Mouse (Mus musculus) layer of hippocampus, adult 18-20 months (tissue): ENCODE measurements at regions not wholly inside any gene's neighbourhood (a gene's known extent, or its start where the extent isn't known, plus 50 kb on each side); places are given as distances from the start of the nearest gene placed in this dataset.
A peak's percentile ranks its signal among the peaks of the same experiment; 100 is the strongest.

Experiments used
- DNase-seq, 2 experiments: peaks; one replicate each; pipeline ENCODE4 v3.0.0; 2022; ENCODE audit warnings: low spot score in 2 of 2

DNA sequence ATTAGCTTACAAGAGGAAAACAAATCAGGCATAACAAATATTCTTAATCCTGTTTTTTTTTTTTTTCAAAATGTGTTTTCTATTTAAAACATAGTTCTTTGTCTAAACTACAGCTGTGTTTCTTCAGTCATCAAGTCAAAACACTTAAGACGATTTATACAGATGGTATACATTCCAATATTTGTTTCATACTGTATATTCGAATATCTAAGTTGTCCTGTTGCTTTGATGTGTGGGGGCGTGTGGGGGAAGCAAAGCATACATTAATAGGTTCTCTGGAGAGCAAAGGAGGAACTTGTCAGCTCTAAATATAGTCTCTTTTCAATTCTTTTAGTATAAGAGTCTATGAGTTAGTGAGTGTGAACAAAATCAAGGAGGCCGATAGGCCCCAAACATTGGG lies 1056.7 kb upstream of the Cdh7 start:
- DNase-seq: no peak

GRCm38 (mm10) chr1:108934350-108934749 lies 1047.9 kb upstream of the Cdh7 start:
- no peak for DNase-seq

DNA sequence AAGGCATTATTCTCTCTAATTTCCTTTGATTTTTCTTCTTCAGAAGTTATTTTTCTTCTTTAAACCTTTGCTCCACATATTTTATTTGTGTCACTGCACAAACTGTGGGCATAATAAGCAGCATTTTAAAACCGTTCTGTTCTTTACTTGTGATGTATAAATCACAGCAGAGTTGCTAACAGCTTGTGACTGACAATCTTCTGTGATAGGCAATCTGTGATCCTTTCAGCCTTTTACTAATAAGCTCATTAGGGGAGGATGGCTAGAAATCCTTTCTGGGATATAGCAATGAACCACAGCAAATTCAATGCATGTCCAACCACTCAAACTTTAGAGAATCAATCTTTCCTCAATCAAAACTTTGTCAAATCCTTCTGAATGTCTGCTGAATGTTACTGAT lies 1007.4 kb upstream of the Cdh7 start:
- peak; percentile 6 to 31 for DNase-seq

- no peak for DNase-seq
Observed at GRCm38 (mm10) chr1:108994651-108995050, 987.6 kb upstream of the Cdh7 start.
